Mouse (Mus musculus) brain, adult 2 months (tissue): ENCODE results near the gene Stx1b.
"Not testable (repeated sequence)": the region's sequence is repeated elsewhere in the genome, so short reads cannot be mapped to it uniquely, and the experiment has no call there.

Experiments
- DNase-seq: peaks from one replicate; pipeline ENCODE4 v3.0.0; 2011; ENCODE audit warnings: low read depth, low spot score

The Stx1b gene

GRCm38 (mm10) chr7:127776878-127777473 is 47.4 kb downstream of the Stx1b start:
- DNase-seq: peak; percentile 99

- peak; percentile 95 for DNase-seq
These were observed 47.9 kb downstream of the Stx1b start, which contains the start of gene Setd1a for GRCm38 (mm10) chr7:127776426-127776825. Setd1a (plus strand) TSS chr7:127776670.

DNA sequence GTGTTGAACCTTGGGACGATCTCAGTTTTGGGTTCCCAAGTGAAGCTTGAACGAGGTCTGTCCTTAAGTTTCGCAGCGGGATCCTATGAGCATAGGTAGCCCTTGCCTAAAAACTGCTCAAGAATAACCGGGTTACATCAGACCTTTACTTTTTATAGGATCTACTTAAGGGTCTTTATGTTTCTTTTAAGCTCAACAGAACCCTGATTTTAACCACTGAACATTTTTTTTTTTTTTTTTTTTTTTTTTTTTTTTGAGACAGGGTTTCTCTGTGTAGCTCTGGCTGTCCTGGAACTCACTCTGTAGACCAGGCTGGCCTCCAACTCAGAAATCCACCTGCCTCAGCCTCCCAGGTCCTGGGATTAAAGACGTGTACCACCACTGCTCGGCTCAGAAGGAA is 48.5 kb downstream of the Stx1b start:
- not testable (repeated sequence) for DNase-seq

DNA sequence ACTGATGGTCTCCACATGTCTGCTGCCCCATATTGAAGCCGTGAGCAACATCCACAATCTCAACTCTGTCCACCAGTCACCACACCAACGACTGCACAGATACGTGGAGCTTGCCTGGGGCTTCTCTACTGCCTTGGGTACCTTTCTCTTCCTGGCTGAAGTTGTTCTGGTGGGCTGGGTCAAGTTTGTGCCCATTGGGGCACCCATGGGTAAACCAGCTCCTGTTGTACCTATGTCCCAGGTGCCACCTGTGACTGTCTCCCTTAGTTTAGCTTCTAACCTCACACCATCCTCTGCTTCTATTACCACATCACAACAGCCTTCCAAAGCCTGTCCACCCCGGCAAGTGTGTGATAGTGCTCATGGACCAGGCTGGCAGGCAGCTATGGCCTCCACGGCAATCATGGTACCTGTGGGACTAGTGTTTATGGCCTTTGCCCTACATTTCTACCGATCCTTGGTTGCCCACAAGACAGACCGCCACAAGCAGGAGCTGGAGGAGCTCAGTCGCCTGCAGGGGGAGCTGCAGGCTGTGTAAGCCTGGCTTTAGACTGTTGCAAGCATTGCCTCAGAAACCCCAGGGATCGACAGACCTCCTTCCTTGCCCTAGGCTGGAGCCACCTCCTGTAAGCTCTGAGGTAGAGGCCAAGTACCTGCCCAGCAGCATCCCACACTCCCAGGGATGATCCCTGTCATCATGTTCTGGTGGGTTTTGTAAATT is 50.5 kb downstream of the Stx1b start:
- DNase-seq: peak; percentile 92

GRCm38 (mm10) chr7:127772557-127772956 is 51.8 kb downstream of the Stx1b start:
- no peak for DNase-seq

DNA sequence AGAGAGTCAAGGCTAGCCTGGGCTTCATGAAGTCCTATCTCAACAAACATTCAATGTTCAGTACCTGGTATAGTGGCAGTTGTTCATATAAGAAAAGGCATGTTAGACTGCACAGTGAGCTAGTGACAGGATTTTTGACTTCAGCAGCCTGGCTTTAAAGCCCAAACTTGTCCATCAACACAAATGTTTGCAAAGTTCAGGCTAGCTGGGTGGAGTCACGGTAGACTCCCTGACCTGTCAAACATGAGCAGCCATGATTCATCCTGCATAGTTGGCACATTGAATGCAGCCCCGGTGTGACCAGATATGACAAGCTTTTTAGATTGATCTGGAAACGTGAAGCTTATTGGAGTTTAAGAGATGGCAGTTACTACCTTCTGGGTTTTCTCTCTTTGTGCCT is 52.3 kb downstream of the Stx1b start:
- DNase-seq: no peak

DNA sequence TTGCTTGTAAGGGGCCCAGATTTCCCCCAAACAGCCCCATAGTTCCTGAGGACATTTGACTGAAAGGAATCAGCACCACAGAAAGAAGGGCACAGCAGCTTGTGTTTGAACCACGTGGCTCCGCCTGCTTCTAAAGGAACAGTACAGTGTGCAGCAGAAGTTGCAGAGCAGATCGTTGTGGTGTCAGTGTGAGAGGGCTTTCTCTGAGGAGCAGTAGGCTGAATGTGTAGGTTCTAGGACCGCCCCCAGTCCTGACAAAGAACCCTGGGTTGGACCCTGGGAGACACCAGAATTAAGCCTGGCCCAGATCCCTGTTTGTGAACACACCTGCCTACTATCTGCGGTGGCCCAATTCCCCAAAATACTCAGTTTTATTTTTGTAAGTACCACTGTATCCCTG is 53.1 kb downstream of the Stx1b start:
- peak; percentile 83 for DNase-seq

GRCm38 (mm10) chr7:127770039-127770905 is 54.1 kb downstream of the Stx1b start:
- DNase-seq: no peak

DNA sequence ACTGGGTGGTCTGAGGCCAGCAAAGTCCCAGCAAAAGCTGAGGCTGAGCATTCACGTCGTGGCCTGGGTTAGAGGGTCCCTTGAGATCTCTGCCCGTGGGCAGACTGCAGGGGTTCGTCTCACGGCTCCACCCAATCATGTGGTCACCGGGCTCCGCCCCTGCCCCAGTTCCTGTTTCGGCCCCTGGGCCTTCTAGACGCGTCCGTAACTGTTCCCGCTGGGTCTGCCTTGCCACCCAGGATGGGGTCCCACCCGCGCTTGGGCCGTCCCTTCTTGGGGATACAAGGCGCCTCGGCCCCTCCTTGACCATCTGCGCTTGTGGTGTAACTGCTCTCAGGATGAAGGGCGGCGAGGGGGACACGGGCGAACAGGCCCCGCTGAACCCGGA is 54.7 kb downstream of the Stx1b start, which contains the start of gene Orai3:
Gene Orai3 (plus strand): TSS at position 165 of the 388 bp plus-strand sequence.
- DNase-seq: peak; percentile 88

- peak; percentile 99 for DNase-seq
These were observed 55.3 kb downstream of the Stx1b start for GRCm38 (mm10) chr7:127768997-127769593.

DNA sequence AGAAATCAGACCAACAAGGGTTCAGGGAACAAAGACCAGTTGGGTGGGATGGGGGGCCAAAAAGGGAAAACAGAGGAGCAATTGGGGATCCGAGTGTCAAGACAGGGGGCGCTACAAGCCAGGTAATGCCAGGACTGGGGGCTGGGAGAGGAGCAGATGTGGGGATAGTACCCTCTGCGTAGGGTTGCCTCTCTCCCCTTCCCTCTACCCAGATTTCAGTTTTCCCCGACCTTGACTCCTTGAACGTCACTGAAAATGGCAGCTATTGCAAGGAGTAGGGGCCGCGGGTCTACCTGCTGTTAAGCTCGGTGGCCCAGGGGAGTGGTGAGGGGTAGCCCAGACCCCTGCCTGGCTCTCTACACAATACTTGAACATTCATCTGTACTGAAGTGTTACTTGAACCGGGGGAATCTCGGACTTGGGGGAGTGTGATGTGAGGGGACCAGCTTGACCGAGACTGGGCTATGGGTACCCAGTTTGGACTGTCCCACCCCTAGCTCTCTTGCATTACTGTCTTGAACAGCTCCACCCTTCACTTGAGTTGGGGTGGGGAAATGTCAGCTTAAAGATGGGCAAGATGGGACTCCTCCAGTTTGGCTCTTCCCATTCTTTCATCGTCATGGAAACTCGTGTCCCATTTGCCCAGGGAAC is 55.9 kb downstream of the Stx1b start:
- no peak for DNase-seq

- no peak for DNase-seq
These were observed 56.5 kb downstream of the Stx1b start for GRCm38 (mm10) chr7:127767671-127768345.

DNA sequence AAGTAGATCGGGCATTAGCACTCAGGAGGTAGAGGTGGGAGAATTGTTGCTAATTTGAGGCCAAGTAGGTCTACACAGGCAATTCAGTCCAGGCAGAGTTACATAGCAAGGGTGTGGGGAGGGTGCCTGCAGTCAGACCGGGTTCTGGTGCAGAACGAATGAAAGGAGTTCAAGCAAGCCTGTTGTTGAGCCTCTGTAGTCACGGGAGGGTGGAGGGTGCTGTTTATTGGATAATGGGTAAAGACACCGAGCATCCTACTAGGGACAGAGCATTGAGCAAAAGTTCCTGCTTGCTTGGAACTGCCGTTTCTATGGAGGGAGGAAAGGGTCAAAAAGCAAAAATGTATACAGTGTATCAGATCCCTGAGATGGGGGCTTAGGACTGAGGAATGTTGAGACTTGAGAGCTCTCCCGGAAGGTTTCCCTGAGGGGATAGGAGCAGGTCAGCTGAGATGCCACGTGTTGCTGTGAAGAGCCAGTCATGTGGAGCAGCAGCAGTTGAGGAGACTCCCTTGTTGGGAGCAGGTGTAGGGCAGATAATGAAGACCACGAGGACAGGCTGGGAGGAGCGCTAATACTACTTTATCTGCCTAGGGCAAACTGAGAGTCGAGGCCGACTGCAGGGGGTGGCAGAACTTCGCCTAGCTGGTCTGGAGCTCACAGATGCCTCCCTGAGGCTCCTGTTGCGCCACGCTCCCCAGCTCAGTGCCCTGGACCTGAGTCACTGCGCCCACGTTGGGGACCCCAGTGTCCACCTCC is 57.3 kb downstream of the Stx1b start:
- DNase-seq: no peak

GRCm38 (mm10) chr7:127765756-127766155 is 58.6 kb downstream of the Stx1b start:
- no peak for DNase-seq

- no peak for DNase-seq
These were observed 60.7 kb downstream of the Stx1b start for GRCm38 (mm10) chr7:127763642-127764041.

DNA sequence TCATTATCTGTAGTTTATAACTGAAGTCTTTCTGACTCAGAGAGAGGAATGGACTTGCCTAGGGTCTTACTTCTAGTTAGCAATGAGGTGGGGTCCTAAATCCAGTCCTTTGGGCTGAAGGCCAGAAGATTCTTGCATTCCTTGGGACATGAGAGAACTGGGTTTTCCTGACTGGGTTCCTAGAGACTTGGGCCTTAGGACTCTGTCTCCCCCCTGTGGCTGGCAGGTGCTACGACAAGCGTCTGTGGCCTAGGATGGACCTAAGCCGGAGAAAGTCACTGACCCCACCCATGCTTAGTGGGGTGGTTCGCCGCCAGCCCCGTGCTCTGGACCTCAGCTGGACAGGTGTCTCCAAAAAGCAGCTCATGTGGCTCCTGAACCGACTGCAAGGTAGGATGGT is 63.3 kb downstream of the Stx1b start:
- DNase-seq: peak; percentile 86

- no peak for DNase-seq
These were observed 63.9 kb downstream of the Stx1b start for GRCm38 (mm10) chr7:127760478-127760877.

DNA sequence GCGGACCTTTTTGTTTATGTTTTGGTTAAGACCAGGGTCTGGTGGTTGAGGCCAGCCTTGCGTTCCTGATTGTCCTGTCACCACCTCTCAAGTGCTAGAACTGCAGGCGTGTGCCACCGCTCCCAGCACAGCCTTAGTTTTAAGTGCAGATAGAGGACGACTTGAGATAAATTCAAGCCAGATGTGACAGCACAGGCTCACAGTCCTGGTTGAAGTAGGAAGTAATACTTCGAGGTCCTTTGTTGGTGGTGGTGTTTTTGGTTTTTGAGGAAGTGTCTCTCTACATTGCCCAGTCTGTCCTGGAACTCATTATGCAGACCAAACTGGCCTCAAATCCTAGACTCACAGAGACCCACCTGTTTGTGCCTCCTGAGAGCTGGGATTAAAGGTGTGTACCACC is 64.6 kb downstream of the Stx1b start:
- no peak for DNase-seq
